Mouse (Mus musculus): ENCODE measurements around the gene Efs.
"Not testable (repeated sequence)": the region's sequence is repeated elsewhere in the genome, so short reads cannot be mapped to it uniquely, and the experiment has no call there.

The Efs gene

DNA sequence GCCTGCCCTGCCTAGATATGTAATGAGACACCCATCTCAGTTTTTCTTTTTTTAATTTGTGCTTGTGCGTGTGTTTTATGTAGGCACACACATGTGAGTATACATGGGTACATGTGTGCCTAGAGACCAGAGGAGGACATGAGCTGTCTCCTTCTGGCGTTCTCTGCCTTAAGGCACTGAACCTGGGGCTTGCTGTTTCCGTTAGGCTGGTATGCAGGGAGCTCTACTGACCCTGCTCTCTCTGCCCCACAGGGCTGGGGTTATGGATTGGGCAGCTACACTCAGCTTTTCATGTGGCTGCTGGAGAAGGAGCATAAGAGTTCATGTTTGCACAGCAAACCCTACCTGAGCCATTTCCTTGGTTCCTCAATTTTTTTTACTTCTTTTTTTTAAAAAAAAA lies 28.5 kb upstream of the Efs start:
- H3K4me1 ChIP-seq (replicated peaks; ENCODE audit: low read depth, low read length): peaks cover 4% of the 10 kb centered on the region; the same call in 1 of the 2 replicates
- no peak for TF ChIP-seq POU5F1 (IDR thresholded peaks at IDR 0.05; ENCODE audit: borderline replicate concordance, low read length)
- no peak for TF ChIP-seq CTCF (conservative IDR thresholded peaks at IDR 0.05; ENCODE audit: low read length)
- TF ChIP-seq NANOG (IDR thresholded peaks at IDR 0.05; ENCODE audit: borderline replicate concordance, low read length): no peak
- no peaks in the 10 kb centered on the region for H3K36me3 ChIP-seq (ENCODE audit: insufficient read depth, low read length)

DNA sequence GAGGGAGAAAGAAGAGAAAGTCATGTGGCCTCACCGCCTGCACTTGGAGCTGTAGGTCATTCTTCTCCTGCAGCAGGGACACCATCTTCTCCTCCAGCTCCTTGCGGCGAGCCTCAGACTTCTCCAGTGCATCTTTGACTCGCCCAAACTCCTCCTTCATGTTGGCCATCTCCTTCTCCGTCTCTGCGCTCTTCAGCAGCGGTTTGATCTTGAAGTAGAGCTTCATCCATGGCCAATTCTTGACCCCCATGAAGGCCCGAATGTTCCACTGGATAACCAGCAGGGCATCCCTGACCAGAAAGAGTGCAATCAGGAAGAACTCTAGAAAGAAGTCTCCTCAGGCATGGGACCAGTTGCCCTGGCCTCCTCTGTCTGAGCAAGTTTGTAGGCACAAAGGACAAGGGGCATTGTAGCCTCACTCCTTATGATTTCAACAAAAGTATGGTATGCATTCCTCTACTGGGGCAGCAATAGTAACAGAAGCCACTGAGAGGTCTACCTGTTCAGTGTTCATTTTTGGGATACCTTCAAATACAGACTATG lies 27.8 kb upstream of the Efs start:
- Histone ChIP-seq H3K4me3 (replicated peaks; ENCODE audit: low read length) (no peak overlapping the region), H3K4me1 (replicated peaks; ENCODE audit: low read depth, low read length) (peaks cover 4% of the 10 kb centered on the region; the same call in 1 of the 2 replicates), H3K9me3 (ENCODE audit: low read length) (peaks cover 13% of the 10 kb centered on the region), H3K36me3 (ENCODE audit: insufficient read depth, low read length) (no peaks in the 10 kb centered on the region), H3K27me3 (ENCODE audit: insufficient read depth, low read length) (peaks cover 75% of the 10 kb centered on the region)
- TF ChIP-seq NANOG (IDR thresholded peaks at IDR 0.05; ENCODE audit: borderline replicate concordance, low read length): no peak
- no peak for TF ChIP-seq POU5F1 (IDR thresholded peaks at IDR 0.05; ENCODE audit: borderline replicate concordance, low read length)
- no peak for TF ChIP-seq CTCF (conservative IDR thresholded peaks at IDR 0.05; ENCODE audit: low read length)

More for the DNA sequence above, 28.5 kb upstream of the Efs start:
- no peak overlapping the region for H3K4me3 ChIP-seq (replicated peaks; ENCODE audit: low read length)
- peaks cover 6% of the 10 kb centered on the region for H3K9me3 ChIP-seq (ENCODE audit: low read length)
- H3K27me3 ChIP-seq (ENCODE audit: insufficient read depth, low read length): peaks cover 68% of the 10 kb centered on the region

DNA sequence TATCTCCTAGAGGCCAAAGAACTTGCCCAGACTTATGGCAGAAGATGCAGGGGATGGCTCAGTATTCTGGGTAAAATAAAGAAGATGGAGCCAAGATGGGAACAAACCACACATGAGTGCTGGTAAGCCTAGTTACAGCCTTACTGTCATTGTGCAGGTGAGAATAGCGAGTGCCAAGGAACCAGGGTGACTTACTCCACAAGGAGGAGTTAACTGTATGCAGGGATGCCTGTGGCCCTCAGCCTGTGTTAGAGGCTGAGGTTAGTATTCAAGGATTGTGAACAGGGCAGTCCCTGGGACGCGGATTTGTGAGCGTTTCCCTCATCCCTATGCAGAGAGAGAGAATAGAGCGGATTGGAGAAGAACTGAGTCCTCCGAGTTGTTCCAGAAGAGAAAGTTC lies 25.7 kb upstream of the Efs start:
- peaks cover 13% of the 10 kb centered on the region for H3K9me3 ChIP-seq (ENCODE audit: low read length)

DNA sequence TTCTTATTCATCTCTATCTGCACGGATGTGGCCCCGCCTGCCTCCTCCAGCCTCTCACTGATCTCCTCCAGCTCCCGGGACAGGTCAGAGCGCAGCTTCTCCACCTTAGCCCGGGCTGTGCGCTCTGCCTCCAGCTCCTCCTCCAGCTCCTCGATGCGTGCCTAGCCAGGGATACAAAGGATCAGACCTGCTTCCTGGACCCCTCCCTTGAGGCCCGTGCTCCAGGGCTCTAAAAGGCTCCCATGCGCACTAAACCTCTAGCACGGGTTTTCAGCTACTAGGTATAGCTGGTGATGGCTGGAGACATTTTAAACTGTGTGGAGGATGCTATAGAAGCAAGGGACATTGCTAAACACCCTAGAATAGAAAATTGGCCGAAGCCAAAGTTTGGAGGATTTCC lies 24.6 kb upstream of the Efs start:
- Histone ChIP-seq H3K36me3 (ENCODE audit: insufficient read depth, low read length) (no peaks in the 10 kb centered on the region), H3K27me3 (ENCODE audit: insufficient read depth, low read length) (peaks cover 92% of the 10 kb centered on the region), H3K9me3 (ENCODE audit: low read length) (peaks cover 13% of the 10 kb centered on the region), H3K4me1 (replicated peaks; ENCODE audit: low read depth, low read length) (peaks cover 8% of the 10 kb centered on the region; the same call in 1 of the 2 replicates), H3K4me3 (replicated peaks; ENCODE audit: low read length) (peak overlapping the region; percentile 39; the same call in 1 of the 2 replicates)
- TF ChIP-seq POU5F1 (IDR thresholded peaks at IDR 0.05; ENCODE audit: borderline replicate concordance, low read length) (no peak), NANOG (IDR thresholded peaks at IDR 0.05; ENCODE audit: borderline replicate concordance, low read length) (no peak), CTCF (conservative IDR thresholded peaks at IDR 0.05; ENCODE audit: low read length) (no peak)

More for the DNA sequence above, 25.7 kb upstream of the Efs start:
- Histone ChIP-seq H3K4me1 (replicated peaks; ENCODE audit: low read depth, low read length) (peaks cover 7% of the 10 kb centered on the region; the same call in 1 of the 2 replicates), H3K36me3 (ENCODE audit: insufficient read depth, low read length) (no peaks in the 10 kb centered on the region), H3K27me3 (ENCODE audit: insufficient read depth, low read length) (peaks cover 84% of the 10 kb centered on the region), H3K4me3 (replicated peaks; ENCODE audit: low read length) (no peak overlapping the region)
- TF ChIP-seq POU5F1 (IDR thresholded peaks at IDR 0.05; ENCODE audit: borderline replicate concordance, low read length) (no peak), NANOG (IDR thresholded peaks at IDR 0.05; ENCODE audit: borderline replicate concordance, low read length) (no peak), CTCF (conservative IDR thresholded peaks at IDR 0.05; ENCODE audit: low read length) (no peak)

DNA sequence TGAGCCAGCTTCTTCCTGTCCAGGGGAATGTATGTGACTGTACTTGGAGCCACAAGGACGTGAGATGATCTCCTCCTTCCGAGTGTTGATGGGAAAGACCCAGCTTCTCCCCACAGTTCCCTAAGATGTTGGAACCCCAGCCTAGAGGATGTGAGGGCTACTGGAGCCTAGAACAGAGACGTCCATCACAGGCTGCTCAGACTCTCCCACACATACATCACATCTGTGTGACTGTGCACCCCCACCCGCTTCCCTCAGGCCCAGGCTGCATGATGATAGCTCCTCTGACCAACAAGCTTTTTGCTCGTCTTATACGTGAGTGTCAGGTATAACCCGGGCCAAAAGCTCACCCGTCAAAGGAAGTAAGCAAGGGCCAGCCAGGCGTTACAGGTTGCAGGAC lies 22.9 kb upstream of the Efs start:
- TF ChIP-seq POU5F1 (IDR thresholded peaks at IDR 0.05; ENCODE audit: borderline replicate concordance, low read length) (no peak), CTCF (conservative IDR thresholded peaks at IDR 0.05; ENCODE audit: low read length) (no peak)
- Histone ChIP-seq H3K36me3 (ENCODE audit: insufficient read depth, low read length) (no peaks in the 10 kb centered on the region), H3K4me1 (replicated peaks; ENCODE audit: low read depth, low read length) (peaks cover 8% of the 10 kb centered on the region; the same call in 1 of the 2 replicates), H3K9me3 (ENCODE audit: low read length) (peaks cover 13% of the 10 kb centered on the region), H3K27me3 (ENCODE audit: insufficient read depth, low read length) (peaks cover 90% of the 10 kb centered on the region), H3K4me3 (replicated peaks; ENCODE audit: low read length) (no peak overlapping the region)

DNA sequence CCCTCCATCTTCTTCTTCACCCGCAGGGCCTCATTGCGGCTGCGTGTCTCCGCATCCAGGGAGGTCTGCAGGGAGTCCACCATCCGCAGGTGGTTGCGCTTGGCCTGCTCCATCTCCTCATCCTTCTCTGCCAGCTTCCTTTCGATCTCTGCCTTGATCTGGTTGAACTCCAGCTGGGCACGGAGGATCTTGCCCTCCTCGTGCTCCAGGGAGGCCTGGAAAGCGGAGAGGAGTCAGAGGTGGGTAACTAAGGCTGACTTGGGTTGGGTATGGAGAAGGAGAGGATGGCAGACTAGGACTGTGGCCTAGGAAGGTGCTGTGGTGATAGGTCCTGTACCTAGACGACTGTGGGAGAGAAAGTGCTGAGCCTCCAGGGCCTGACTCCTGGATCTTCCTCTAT lies 21.1 kb upstream of the Efs start:
- not testable (repeated sequence) for H3K4me3 ChIP-seq (replicated peaks; ENCODE audit: low read length); H3K4me1 ChIP-seq (replicated peaks; ENCODE audit: low read depth, low read length); H3K36me3 ChIP-seq (ENCODE audit: insufficient read depth, low read length)
- H3K27me3 ChIP-seq (ENCODE audit: insufficient read depth, low read length): peaks cover 77% of the 10 kb centered on the region
- peaks cover 13% of the 10 kb centered on the region for H3K9me3 ChIP-seq (ENCODE audit: low read length)

DNA sequence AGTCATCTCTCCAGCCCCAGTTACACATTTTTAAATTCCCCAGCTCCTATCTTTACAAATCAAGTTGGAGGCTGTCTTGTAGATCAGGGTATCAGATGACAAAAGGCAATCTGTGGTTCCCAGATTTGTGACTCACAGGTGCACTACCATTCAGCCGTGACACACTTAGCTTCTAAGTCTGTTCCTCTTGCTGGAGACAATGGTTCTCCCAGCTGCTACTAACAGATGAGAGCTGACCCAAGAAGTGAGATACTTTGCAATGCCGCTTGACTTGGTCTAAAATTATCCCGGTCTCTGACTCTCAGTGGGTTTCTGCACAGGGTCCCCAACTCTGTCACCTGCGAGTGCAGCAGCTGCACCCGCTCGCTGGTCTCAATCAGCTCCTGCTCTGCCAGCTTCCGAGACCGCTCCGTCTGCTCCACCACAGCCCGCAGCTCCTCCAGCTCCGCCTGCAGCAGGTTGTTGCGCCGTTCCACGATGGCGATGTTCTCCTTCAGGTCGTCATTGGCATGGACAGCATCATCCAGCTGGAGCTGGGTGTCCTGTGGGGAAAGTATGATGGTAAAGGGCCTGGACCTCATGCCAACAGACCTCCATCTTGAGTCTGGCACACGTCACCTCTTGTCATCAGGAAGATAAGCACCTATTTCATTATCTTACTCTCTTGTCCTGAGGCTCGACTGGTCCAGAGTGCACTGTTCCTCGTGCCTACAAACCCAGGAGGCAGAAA lies 20.2 kb upstream of the Efs start:
- no peaks in the 10 kb centered on the region for H3K36me3 ChIP-seq (ENCODE audit: insufficient read depth, low read length)
- no peak overlapping the region for H3K4me3 ChIP-seq (replicated peaks; ENCODE audit: low read length)
- no peak for TF ChIP-seq POU5F1 (IDR thresholded peaks at IDR 0.05; ENCODE audit: borderline replicate concordance, low read length)
- no peak for TF ChIP-seq CTCF (conservative IDR thresholded peaks at IDR 0.05; ENCODE audit: low read length)
- TF ChIP-seq NANOG (IDR thresholded peaks at IDR 0.05; ENCODE audit: borderline replicate concordance, low read length): no peak
- peaks cover 13% of the 10 kb centered on the region for H3K9me3 ChIP-seq (ENCODE audit: low read length)
- H3K4me1 ChIP-seq (replicated peaks; ENCODE audit: low read depth, low read length): peaks cover 8% of the 10 kb centered on the region; the same call in 1 of the 2 replicates
- H3K27me3 ChIP-seq (ENCODE audit: insufficient read depth, low read length): peaks cover 74% of the 10 kb centered on the region

DNA sequence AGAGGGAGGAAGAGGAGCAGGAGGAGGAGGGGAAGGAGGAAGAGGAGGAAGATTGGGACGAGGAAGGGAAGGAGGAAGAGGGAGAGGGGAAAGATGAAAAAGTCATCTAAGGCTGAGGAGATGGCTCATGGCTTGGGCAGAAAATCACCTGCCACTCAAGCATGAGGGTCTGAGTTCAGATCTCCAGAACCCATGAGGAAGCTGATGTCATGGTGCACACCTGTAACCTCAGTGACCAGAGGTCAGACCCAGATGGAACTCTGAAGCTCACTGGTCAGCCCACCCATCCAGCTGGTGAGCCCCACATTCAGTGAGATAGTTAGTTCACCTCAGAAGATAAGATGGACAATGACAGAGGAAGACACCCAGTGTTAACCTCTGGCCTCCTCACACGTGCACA lies 19.0 kb upstream of the Efs start:
- Histone ChIP-seq H3K9me3 (ENCODE audit: low read length) (peaks cover 12% of the 10 kb centered on the region), H3K4me3 (replicated peaks; ENCODE audit: low read length) (no peak overlapping the region), H3K4me1 (replicated peaks; ENCODE audit: low read depth, low read length) (peaks cover 11% of the 10 kb centered on the region), H3K36me3 (ENCODE audit: insufficient read depth, low read length) (no peaks in the 10 kb centered on the region), H3K27me3 (ENCODE audit: insufficient read depth, low read length) (peaks cover 62% of the 10 kb centered on the region)
- TF ChIP-seq NANOG (IDR thresholded peaks at IDR 0.05; ENCODE audit: borderline replicate concordance, low read length): no peak
- no peak for TF ChIP-seq CTCF (conservative IDR thresholded peaks at IDR 0.05; ENCODE audit: low read length)
- TF ChIP-seq POU5F1 (IDR thresholded peaks at IDR 0.05; ENCODE audit: borderline replicate concordance, low read length): no peak

Data from E14TG2a.4 (cell line).